Mouse (Mus musculus) hindlimb bud, embryonic 11.5 days (tissue): Measurements from ENCODE around the gene Ppp1r35.
"Not testable (repeated sequence)": the region's sequence is repeated elsewhere in the genome, so short reads cannot be mapped to it uniquely, and the experiment has no call there.

Source experiments
- DNase-seq: peaks from one replicate; pipeline ENCODE4 v3.0.0-alpha.2; 2012; ENCODE audit warnings: low read depth, low spot score; ENCODE audit errors: extremely low spot score

Ppp1r35 gene

GRCm38 (mm10) chr5:137778635-137779034, at the start of gene Ppp1r35:
Ppp1r35 (plus strand) TSS chr5:137778849.
- peak; percentile 83 for DNase-seq

- DNase-seq, result no peak
Observed at GRCm38 (mm10) chr5:137733638-137734288, 44.9 kb upstream of the Ppp1r35 start.

- DNase-seq, result peak; percentile 62
Observed at GRCm38 (mm10) chr5:137734289-137735061, 44.2 kb upstream of the Ppp1r35 start.

- no peak for DNase-seq
Observed at GRCm38 (mm10) chr5:137737400-137737940, 41.2 kb upstream of the Ppp1r35 start.

- DNase-seq, result no peak
Observed at GRCm38 (mm10) chr5:137738516-137738915, 40.1 kb upstream of the Ppp1r35 start.

- no peak for DNase-seq
Observed at GRCm38 (mm10) chr5:137739471-137739870, 39.2 kb upstream of the Ppp1r35 start.

GRCm38 (mm10) chr5:137740506-137740905, 38.1 kb upstream of the Ppp1r35 start:
- DNase-seq, result no peak

- DNase-seq, result no peak
Observed at GRCm38 (mm10) chr5:137741023-137741931, 37.4 kb upstream of the Ppp1r35 start, which contains the start of gene Nyap1. Nyap1 (minus strand) TSS chr5:137741607.

GRCm38 (mm10) chr5:137742048-137742447, 36.6 kb upstream of the Ppp1r35 start:
- no peak for DNase-seq

- DNase-seq, result no peak
Observed at GRCm38 (mm10) chr5:137742836-137743235, 35.8 kb upstream of the Ppp1r35 start.

GRCm38 (mm10) chr5:137744197-137744596, 34.5 kb upstream of the Ppp1r35 start:
- no peak for DNase-seq

GRCm38 (mm10) chr5:137745214-137746171, 33.2 kb upstream of the Ppp1r35 start, which contains the start of gene Tsc22d4:
Tsc22d4 (plus strand) TSS chr5:137745730.
- DNase-seq, result no peak

- no peak for DNase-seq
Observed at GRCm38 (mm10) chr5:137746282-137746850, 32.3 kb upstream of the Ppp1r35 start.

GRCm38 (mm10) chr5:137746851-137747325, 31.8 kb upstream of the Ppp1r35 start:
- DNase-seq, result no peak

- no peak for DNase-seq
Observed at GRCm38 (mm10) chr5:137747326-137747961, 31.2 kb upstream of the Ppp1r35 start.

GRCm38 (mm10) chr5:137748130-137748770, 30.4 kb upstream of the Ppp1r35 start:
- DNase-seq, result no peak

- no peak for DNase-seq
Observed at GRCm38 (mm10) chr5:137749196-137749836, 29.3 kb upstream of the Ppp1r35 start.

GRCm38 (mm10) chr5:137750212-137750611, 28.4 kb upstream of the Ppp1r35 start:
- not testable (repeated sequence) for DNase-seq
